Mouse (Mus musculus) CH12.LX (cell line): ENCODE measurements around the gene Ccdc57.

Experiments used
- CTCF ChIP-seq, 2 experiments: IDR thresholded peaks in 1 of 2; conservative IDR thresholded peaks in 1 of 2; 2 replicates each; pipeline ENCODE4 v1.5.1; 2011 to 2012; ENCODE audit warnings: low read depth in 2 of 2, low read length in 2 of 2, improper control_type of control experiment in 1 of 2, inconsistent platforms in 1 of 2, mild to moderate bottlenecking in 1 of 2, moderate library complexity in 1 of 2
- SIN3A ChIP-seq: IDR thresholded peaks from 2 replicates; pipeline ENCODE4 v1.6.1; 2012; ENCODE audit warnings: low read length, improper control_type of control experiment, inconsistent platforms
- ZNF384 ChIP-seq: IDR thresholded peaks from 2 replicates; pipeline ENCODE4 v1.6.1; 2012; ENCODE audit warnings: low read depth, low read length, improper control_type of control experiment, inconsistent platforms

- TF ChIP-seq SIN3A: no peak
- no peak for TF ChIP-seq CTCF (conservative IDR thresholded peaks at IDR 0.05 in 1 of 2, IDR thresholded peaks at IDR 0.05 in 1 of 2; ENCODE audit: low read depth in 2 of 2, low read length in 2 of 2)
- TF ChIP-seq ZNF384: no peak
These were observed 134.4 kb downstream of the Ccdc57 start for GRCm38 (mm10) chr11:120798244-120798643.
